Mouse (Mus musculus): ENCODE data around the gene Tmem217. TPM values are rescaled to one million over a fixed set of nuclear protein-coding genes. Genes with fewer than 3 reads are reported as not detected.

Gene Tmem217
- total RNA-seq, 1 experiment: 0.31 TPM

DNA sequence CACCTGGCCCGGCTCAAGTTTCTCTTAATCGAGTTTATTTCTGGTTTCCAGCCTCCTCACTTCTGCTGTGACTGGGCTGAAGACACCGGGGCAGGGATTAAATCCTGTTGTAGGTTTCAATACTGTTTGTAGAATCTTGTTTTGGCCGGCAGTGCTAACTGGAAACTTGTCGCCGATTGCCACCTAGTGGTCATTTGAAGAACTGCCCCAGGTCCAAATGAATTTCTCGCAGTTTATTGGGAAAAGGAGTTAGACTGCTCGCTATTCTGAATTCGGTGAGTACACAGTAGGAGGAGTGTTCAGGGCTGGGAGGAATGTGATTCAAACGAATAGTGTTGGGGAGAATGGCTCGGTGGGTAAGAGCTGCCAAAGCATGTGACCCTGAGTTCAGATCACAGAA, 37.8 kb downstream of the Tmem217 start:
- H3K4me1 ChIP-seq (ENCODE audit: control insufficient read depth in 2 of 2, insufficient read depth in 2 of 2, low read length in 2 of 2, poor library complexity in 1 of 2): peaks cover 2 to 13% of the 10 kb centered on the region in 2 experiments; a peak in 3 of 4 replicates
- no peaks in the 10 kb centered on the region for H3K36me3 ChIP-seq (ENCODE audit: control insufficient read depth, insufficient read depth, low read length, poor library complexity, severe bottlenecking)
- H3K27ac ChIP-seq (ENCODE audit: insufficient read depth, low read depth, low read length, poor library complexity, severe bottlenecking): no peak overlapping the region
- H3K9ac ChIP-seq (ENCODE audit: insufficient read depth, low read depth, low read length, poor library complexity, severe bottlenecking): no peak overlapping the region
- TF ChIP-seq MAFK (IDR thresholded peaks at IDR 0.05; ENCODE audit: insufficient read depth, low read depth, low read length) (no peak), ZNF384 (IDR thresholded peaks at IDR 0.05; ENCODE audit: low read depth, low read length) (no peak), CHD2 (IDR thresholded peaks at IDR 0.05; ENCODE audit: low read depth, low read length) (no peak), HCFC1 (IDR thresholded peaks at IDR 0.05; ENCODE audit: borderline replicate concordance, insufficient read depth, low read length) (no peak), ZC3H11A (IDR thresholded peaks at IDR 0.05; ENCODE audit: borderline replicate concordance, low read depth, low read length) (peak; percentile 98)
- H3K4me3 ChIP-seq (ENCODE audit: insufficient read depth in 1 of 2, low read depth in 1 of 2, low read length in 2 of 2, poor library complexity in 1 of 2, severe bottlenecking in 1 of 2): no peak overlapping the region
- DNase-seq (ENCODE audit: low read depth, low spot score): peak; percentile 82
- in situ Hi-C loops (cut with MboI; ENCODE audit: low sequenced_read_pairs in 2 of 2, unreplicated experiment in 2 of 2): loop anchor here (5.0 to 10.0 kb wide), 2 partner anchors 140 to 142 kb away; no protein-coding TSS in a partner anchor
- H3K9me3 ChIP-seq (ENCODE audit: control insufficient read depth, insufficient read depth, low read depth, low read length): no peaks in the 10 kb centered on the region

DNA sequence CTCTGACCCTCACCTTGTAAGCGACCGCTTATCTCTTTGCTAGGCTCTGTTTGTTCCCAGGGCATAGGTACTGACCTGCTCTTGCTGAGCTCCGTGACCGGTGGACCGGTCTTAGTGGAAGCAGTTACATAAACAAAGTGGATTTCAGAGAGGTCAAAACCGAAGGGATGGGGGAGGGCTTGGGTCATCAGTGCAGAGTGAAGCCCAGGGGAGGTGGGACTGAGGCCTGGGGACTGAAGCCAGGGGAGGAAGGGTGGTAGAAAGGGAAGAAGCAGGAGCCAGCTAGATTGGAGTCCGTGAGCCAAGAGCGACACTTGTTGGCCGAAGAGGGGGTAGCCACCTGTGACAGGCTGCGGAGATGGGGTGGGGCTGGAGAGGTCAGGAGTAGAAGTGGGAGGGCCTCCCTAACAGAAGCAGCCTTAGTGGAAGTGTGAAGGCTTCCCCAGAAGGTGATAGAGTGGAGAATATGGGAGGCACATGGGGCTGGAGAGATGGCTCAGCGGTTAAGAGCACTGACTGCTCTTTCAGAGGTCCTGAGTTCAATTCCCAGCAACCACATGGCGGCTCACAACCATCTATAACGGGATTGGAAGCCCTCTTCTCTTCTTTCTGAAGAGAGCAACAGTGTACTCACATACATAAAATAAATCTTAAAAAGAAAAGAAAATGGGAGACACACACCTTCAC, 39.0 kb downstream of the Tmem217 start:
- peak; percentile 82 for TF ChIP-seq ZC3H11A (IDR thresholded peaks at IDR 0.05; ENCODE audit: borderline replicate concordance, low read depth, low read length)
- TF ChIP-seq HCFC1 (IDR thresholded peaks at IDR 0.05; ENCODE audit: borderline replicate concordance, insufficient read depth, low read length): no peak
- H3K9ac ChIP-seq (ENCODE audit: insufficient read depth, low read depth, low read length, poor library complexity, severe bottlenecking): no peak overlapping the region
- H3K4me1 ChIP-seq (ENCODE audit: control insufficient read depth in 2 of 2, insufficient read depth in 2 of 2, low read length in 2 of 2, poor library complexity in 1 of 2): peaks cover 2 to 11% of the 10 kb centered on the region in 2 experiments; a peak in 3 of 4 replicates
- no peaks in the 10 kb centered on the region for H3K36me3 ChIP-seq (ENCODE audit: control insufficient read depth, insufficient read depth, low read length, poor library complexity, severe bottlenecking)
- in situ Hi-C loops (cut with MboI; ENCODE audit: low sequenced_read_pairs in 2 of 2, unreplicated experiment in 2 of 2): loop anchor here (5.0 to 10.0 kb wide), 2 partner anchors 138 to 141 kb away; no protein-coding TSS in a partner anchor
- no peak overlapping the region for H3K4me3 ChIP-seq (ENCODE audit: insufficient read depth in 1 of 2, low read depth in 1 of 2, low read length in 2 of 2, poor library complexity in 1 of 2, severe bottlenecking in 1 of 2)
- no peak overlapping the region for H3K27ac ChIP-seq (ENCODE audit: insufficient read depth, low read depth, low read length, poor library complexity, severe bottlenecking)
- no peaks in the 10 kb centered on the region for H3K9me3 ChIP-seq (ENCODE audit: control insufficient read depth, insufficient read depth, low read depth, low read length)
- no peak for DNase-seq (ENCODE audit: low read depth, low spot score)

DNA sequence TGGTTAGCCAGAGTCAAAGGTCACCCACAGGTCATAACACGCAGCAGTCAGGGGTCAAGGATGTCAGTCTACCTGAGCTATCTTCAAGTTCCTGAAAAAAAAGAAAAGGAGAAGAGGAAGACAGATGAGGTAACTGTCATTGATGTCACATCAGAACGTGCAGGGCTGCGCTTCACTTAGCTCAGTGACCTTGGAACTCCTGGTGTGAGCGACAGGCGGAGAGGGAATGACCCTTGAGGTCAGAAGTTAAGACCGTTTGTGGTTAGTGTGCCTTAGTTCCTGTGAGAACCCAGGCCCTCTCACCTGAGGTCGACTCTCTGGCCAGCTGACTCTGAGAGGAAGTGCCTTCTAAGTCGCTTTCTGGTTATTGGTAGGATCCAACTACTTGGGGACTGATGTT, 41.5 kb downstream of the Tmem217 start:
- no peak overlapping the region for H3K27ac ChIP-seq (ENCODE audit: insufficient read depth, low read depth, low read length, poor library complexity, severe bottlenecking)
- in situ Hi-C loops (cut with MboI; ENCODE audit: low sequenced_read_pairs in 2 of 2, unreplicated experiment in 2 of 2): loop anchor here (5.0 to 10.0 kb wide), 2 partner anchors 136 to 138 kb away; no protein-coding TSS in a partner anchor
- H3K4me3 ChIP-seq (ENCODE audit: insufficient read depth in 1 of 2, low read depth in 1 of 2, low read length in 2 of 2, poor library complexity in 1 of 2, severe bottlenecking in 1 of 2): no peak overlapping the region
- DNase-seq (ENCODE audit: low read depth, low spot score): no peak
- no peaks in the 10 kb centered on the region for H3K36me3 ChIP-seq (ENCODE audit: control insufficient read depth, insufficient read depth, low read length, poor library complexity, severe bottlenecking)
- H3K4me1 ChIP-seq (ENCODE audit: control insufficient read depth in 2 of 2, insufficient read depth in 2 of 2, low read length in 2 of 2, poor library complexity in 1 of 2): peaks cover 2 to 10% of the 10 kb centered on the region in 2 experiments; a peak in 3 of 4 replicates
- H3K9ac ChIP-seq (ENCODE audit: insufficient read depth, low read depth, low read length, poor library complexity, severe bottlenecking): no peak overlapping the region
- no peak for TF ChIP-seq CHD2 (IDR thresholded peaks at IDR 0.05; ENCODE audit: low read depth, low read length)
- no peak for TF ChIP-seq MAFK (IDR thresholded peaks at IDR 0.05; ENCODE audit: insufficient read depth, low read depth, low read length)
- no peak for TF ChIP-seq HCFC1 (IDR thresholded peaks at IDR 0.05; ENCODE audit: borderline replicate concordance, insufficient read depth, low read length)
- TF ChIP-seq ZC3H11A (IDR thresholded peaks at IDR 0.05; ENCODE audit: borderline replicate concordance, low read depth, low read length): no peak
- no peak for TF ChIP-seq ZNF384 (IDR thresholded peaks at IDR 0.05; ENCODE audit: low read depth, low read length)
- H3K9me3 ChIP-seq (ENCODE audit: control insufficient read depth, insufficient read depth, low read depth, low read length): no peaks in the 10 kb centered on the region

DNA sequence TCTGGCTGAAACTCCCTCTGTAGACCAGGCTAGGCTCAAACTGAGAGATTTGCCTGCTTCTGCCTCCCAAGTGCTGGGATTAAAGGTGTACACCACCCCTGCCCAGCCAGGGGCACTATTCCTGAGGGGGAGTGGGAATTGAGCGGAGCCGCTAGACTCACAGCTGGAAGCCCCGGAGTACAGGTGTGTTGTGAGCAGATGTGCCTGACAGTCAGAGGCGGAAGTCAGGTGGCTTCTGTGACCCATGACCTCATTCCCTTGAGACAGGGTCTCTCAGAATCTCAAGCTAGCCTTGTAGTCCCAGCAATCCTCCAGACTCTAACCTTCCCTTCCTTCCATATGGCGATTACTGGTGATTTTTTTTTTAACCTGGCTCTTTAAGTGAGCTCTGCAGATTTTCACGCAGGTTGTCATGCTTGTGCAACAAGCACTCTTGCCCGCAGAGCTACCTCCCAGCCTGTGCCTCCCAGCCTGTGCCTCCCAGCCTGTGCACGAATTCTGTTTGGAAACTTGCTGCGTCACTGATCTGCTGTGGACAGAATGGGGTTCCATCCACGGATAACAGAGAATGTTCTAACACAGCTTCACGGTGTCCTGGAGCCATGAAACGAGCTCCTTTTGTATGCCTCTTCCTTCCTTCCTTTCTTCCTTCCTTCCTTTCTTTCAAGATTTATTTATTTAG, 43.1 kb downstream of the Tmem217 start:
- H3K4me1 ChIP-seq (ENCODE audit: control insufficient read depth in 2 of 2, insufficient read depth in 2 of 2, low read length in 2 of 2, poor library complexity in 1 of 2): peaks cover 2 to 10% of the 10 kb centered on the region in 2 experiments; a peak in 3 of 4 replicates
- TF ChIP-seq HCFC1 (IDR thresholded peaks at IDR 0.05; ENCODE audit: borderline replicate concordance, insufficient read depth, low read length) (no peak), ZC3H11A (IDR thresholded peaks at IDR 0.05; ENCODE audit: borderline replicate concordance, low read depth, low read length) (no peak), MAFK (IDR thresholded peaks at IDR 0.05; ENCODE audit: insufficient read depth, low read depth, low read length) (no peak), CHD2 (IDR thresholded peaks at IDR 0.05; ENCODE audit: low read depth, low read length) (no peak), ZNF384 (IDR thresholded peaks at IDR 0.05; ENCODE audit: low read depth, low read length) (no peak)
- no peak for DNase-seq (ENCODE audit: low read depth, low spot score)
- no peaks in the 10 kb centered on the region for H3K9me3 ChIP-seq (ENCODE audit: control insufficient read depth, insufficient read depth, low read depth, low read length)
- H3K27ac ChIP-seq (ENCODE audit: insufficient read depth, low read depth, low read length, poor library complexity, severe bottlenecking): no peak overlapping the region
- H3K4me3 ChIP-seq (ENCODE audit: insufficient read depth in 1 of 2, low read depth in 1 of 2, low read length in 2 of 2, poor library complexity in 1 of 2, severe bottlenecking in 1 of 2): no peak overlapping the region
- no peak overlapping the region; the same call in 1 of the 2 replicates for H3K9ac ChIP-seq (ENCODE audit: insufficient read depth, low read depth, low read length, poor library complexity, severe bottlenecking)
- H3K36me3 ChIP-seq (ENCODE audit: control insufficient read depth, insufficient read depth, low read length, poor library complexity, severe bottlenecking): no peaks in the 10 kb centered on the region
- in situ Hi-C loops (cut with MboI; ENCODE audit: low sequenced_read_pairs in 2 of 2, unreplicated experiment in 2 of 2): no loop called here
